Mouse (Mus musculus): ENCODE measurements around the gene Oxsr1.

GRCm38 (mm10) chr9:119220249-119220648, 102.0 kb downstream of the Oxsr1 start:
- TF ChIP-seq CTCF (IDR thresholded peaks at IDR 0.05; ENCODE audit: low read depth), result no peak
- no peak for TF ChIP-seq EP300 (IDR thresholded peaks at IDR 0.05; ENCODE audit: low read depth)

Data from liver, postnatal 0 days (tissue).